Mouse (Mus musculus) cerebellum, adult 11-12 months (tissue): ENCODE results near the gene Sorbs1.

Experiments
- DNase-seq: peaks from one replicate; pipeline ENCODE4 v3.0.0; 2022

The Sorbs1 gene

GRCm38 (mm10) chr19:40477445-40477941, 36.1 kb downstream of the Sorbs1 start:
- DNase-seq = no peak

GRCm38 (mm10) chr19:40476491-40476890, 37.1 kb downstream of the Sorbs1 start:
- no peak for DNase-seq

GRCm38 (mm10) chr19:40471526-40472245, 41.9 kb downstream of the Sorbs1 start:
- peak; percentile 66 for DNase-seq

GRCm38 (mm10) chr19:40469792-40470191, 43.8 kb downstream of the Sorbs1 start:
- DNase-seq = no peak

GRCm38 (mm10) chr19:40468308-40468707, 45.3 kb downstream of the Sorbs1 start:
- no peak for DNase-seq

- DNase-seq = no peak
Measured at GRCm38 (mm10) chr19:40467810-40468209, 45.8 kb downstream of the Sorbs1 start.

GRCm38 (mm10) chr19:40465339-40465738, 48.2 kb downstream of the Sorbs1 start:
- no peak for DNase-seq

GRCm38 (mm10) chr19:40464408-40464807, 49.2 kb downstream of the Sorbs1 start:
- no peak for DNase-seq

GRCm38 (mm10) chr19:40462892-40463291, 50.7 kb downstream of the Sorbs1 start:
- DNase-seq = no peak

- DNase-seq = no peak
Measured at GRCm38 (mm10) chr19:40462481-40462880, 51.1 kb downstream of the Sorbs1 start.

GRCm38 (mm10) chr19:40461662-40462061, 51.9 kb downstream of the Sorbs1 start:
- DNase-seq = peak; percentile 24

GRCm38 (mm10) chr19:40460854-40461490, 52.6 kb downstream of the Sorbs1 start:
- DNase-seq = no peak

GRCm38 (mm10) chr19:40459338-40459737, 54.2 kb downstream of the Sorbs1 start:
- no peak for DNase-seq

- no peak for DNase-seq
Measured at GRCm38 (mm10) chr19:40458806-40459205, 54.8 kb downstream of the Sorbs1 start.

GRCm38 (mm10) chr19:40455248-40455647, 58.3 kb downstream of the Sorbs1 start:
- no peak for DNase-seq

GRCm38 (mm10) chr19:40454096-40454495, 59.5 kb downstream of the Sorbs1 start:
- no peak for DNase-seq

- DNase-seq = no peak
Measured at GRCm38 (mm10) chr19:40452201-40452600, 61.4 kb downstream of the Sorbs1 start.

- no peak for DNase-seq
Measured at GRCm38 (mm10) chr19:40451307-40451706, 62.3 kb downstream of the Sorbs1 start.

GRCm38 (mm10) chr19:40446525-40446924, 67.1 kb downstream of the Sorbs1 start:
- no peak for DNase-seq

GRCm38 (mm10) chr19:40442377-40442776, 71.2 kb downstream of the Sorbs1 start:
- no peak for DNase-seq

- DNase-seq = no peak
Measured at GRCm38 (mm10) chr19:40440951-40441350, 72.6 kb downstream of the Sorbs1 start.

GRCm38 (mm10) chr19:40438907-40439306, 74.7 kb downstream of the Sorbs1 start:
- DNase-seq = no peak

- DNase-seq = no peak
Measured at GRCm38 (mm10) chr19:40437651-40438068, 75.9 kb downstream of the Sorbs1 start.

GRCm38 (mm10) chr19:40436465-40437200, 76.9 kb downstream of the Sorbs1 start:
- DNase-seq = peak; percentile 41
